Mouse (Mus musculus) small intestine, adult 2 months (tissue): ENCODE measurements around the gene Dst.

Source experiments
- CTCF ChIP-seq: fragments of 200-500 bp; IDR thresholded peaks from 2 replicates; pipeline ENCODE4 v1.5.1; 2012; ENCODE audit warnings: low read depth, mild to moderate bottlenecking, control low read depth, inconsistent platforms, low read length, moderate library complexity, mixed read lengths; ENCODE audit not compliant: insufficient replicate concordance, insufficient read length; ENCODE audit errors: extremely low read depth
- POLR2A ChIP-seq: fragments of 200-500 bp; IDR thresholded peaks from 2 replicates; pipeline ENCODE4 v1.6.1; 2012; ENCODE audit warnings: low read depth, mild to moderate bottlenecking, control low read depth, inconsistent platforms, low read length, moderate library complexity

DNA sequence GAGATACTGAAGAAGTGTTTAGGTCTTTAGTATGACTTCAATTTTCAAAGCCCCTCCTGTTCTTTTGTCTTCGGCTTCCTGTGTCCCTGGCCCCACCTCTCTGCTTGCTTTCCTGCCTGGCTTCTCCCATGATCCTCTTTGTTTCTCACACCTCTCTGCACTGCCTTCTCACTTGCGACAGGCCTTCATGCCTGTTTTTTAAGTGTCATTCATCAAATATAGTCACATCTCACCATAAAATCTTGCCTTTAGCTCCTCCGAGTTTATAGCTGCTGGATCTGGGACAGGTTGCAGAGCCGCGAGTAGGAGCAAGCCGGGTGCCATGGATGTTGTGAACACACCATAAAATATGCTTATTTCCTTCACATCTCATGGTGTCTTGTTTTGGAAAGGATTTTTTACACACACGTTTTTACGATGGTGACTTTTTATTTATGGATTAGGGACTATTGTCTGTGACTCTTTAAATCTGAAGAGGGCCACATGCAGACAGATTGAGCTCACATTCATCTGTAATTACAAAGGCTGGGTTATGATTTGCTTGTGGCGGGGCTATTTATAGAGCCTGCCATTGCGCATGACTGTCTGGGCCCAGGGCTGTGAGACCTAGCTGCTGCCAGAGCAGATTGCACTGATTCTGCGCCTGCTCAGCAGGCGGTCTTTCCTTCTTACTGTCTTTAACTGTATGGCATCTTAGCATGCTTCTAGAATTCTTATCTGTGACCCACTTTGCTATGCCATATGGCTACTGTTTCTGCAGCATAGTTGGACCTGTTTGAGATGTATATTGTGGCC is 38.8 kb downstream of the Dst start:
- TF ChIP-seq CTCF (no peak), POLR2A (no peak)
